Mouse (Mus musculus): ENCODE results near the gene C1rb.
"Not testable (repeated sequence)": the region's sequence is repeated elsewhere in the genome, so short reads cannot be mapped to it uniquely, and the experiment has no call there.

Gene C1rb

GRCm38 (mm10) chr6:124593121-124593520 is 23.0 kb downstream of the C1rb start:
- no peak for DNase-seq (ENCODE audit: low spot score in 2 of 2)

DNA sequence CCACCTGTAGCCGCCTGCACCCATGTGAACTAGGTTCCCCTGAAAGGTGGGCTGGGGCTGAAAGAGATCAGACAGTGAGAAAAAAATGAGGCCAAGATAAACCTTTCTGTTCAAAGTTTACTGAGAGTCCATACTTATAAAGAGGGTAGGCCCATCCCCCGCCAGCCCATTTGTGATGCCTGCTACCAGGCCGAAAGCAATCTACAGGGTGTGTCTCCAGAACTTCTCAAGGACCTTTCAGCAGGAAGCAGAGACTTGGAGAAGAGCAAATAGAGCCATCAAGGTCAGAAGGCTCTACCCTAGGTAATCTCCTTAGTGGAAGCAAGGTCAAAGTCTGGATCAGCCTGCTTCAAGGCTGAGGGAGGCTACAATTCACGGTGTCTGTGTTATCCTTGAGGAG is 31.9 kb downstream of the C1rb start:
- no peak for DNase-seq (ENCODE audit: low spot score in 2 of 2)

DNA sequence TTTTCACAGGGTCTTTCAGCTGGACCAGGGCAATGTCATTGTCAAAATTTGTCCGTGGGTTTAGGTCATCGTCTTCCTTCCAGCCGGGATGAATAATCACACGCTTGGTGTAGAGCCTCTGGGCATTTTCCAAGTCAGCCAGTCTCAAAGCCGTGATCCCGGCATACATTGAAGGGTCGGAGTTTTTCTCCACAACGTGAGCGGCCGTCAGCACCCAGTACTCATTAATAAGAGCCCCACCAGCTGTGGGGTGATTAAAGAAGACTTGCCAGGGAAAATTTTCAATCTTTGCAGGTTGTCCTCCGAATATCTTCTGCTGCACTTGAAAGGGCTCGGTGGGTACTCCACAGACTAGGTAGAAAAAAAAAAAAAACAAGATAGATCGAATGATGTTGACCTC is 55.5 kb downstream of the C1rb start:
- DNase-seq (ENCODE audit: low spot score in 2 of 2), result no peak

DNA sequence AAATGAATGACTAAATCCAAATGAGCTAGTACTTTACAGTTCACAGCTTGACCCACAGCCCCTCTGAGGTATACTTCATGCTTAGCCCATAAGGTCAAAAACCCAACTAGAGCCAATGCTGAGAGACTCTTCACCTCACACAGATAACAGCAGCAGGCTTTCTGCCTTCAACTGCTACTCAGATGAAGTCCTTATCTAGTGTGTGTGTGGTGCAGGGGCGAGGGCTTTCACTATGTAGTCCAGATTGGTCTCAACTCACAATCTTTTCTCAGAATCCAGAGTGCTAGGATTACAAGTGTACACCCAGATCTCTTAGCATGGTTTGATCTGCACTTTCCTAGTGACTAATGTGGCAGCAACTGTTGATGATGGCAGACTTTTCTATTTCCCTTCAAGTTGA is 56.1 kb downstream of the C1rb start:
- not testable (repeated sequence) for DNase-seq (ENCODE audit: low spot score in 2 of 2)

GRCm38 (mm10) chr6:124630763-124631162 is 60.7 kb downstream of the C1rb start:
- DNase-seq (ENCODE audit: low spot score in 2 of 2), result no peak
